Mouse (Mus musculus) ES-E14 (cell line): ENCODE results near the gene Dst. TPM values are rescaled to one million over a fixed set of nuclear protein-coding genes. Genes with fewer than 3 reads are reported as not detected.

Experiments
- DNase-seq: peaks from one replicate; pipeline ENCODE4 v3.0.0-alpha.2; 2013; ENCODE audit warnings: low read depth, low spot score
- H3K27ac ChIP-seq: 2 replicates; pipeline ENCODE4 v1.5.1; 2012; ENCODE audit warnings: low read depth, mild to moderate bottlenecking, low read length, moderate library complexity, mixed read lengths; ENCODE audit not compliant: poor library complexity, insufficient read depth, severe bottlenecking
- H3K36me3 ChIP-seq: 2 replicates; pipeline ENCODE4 v1.6.1; 2012; ENCODE audit warnings: mild to moderate bottlenecking, low read length, moderate library complexity, mixed read lengths; ENCODE audit not compliant: control insufficient read depth, poor library complexity, insufficient read depth, severe bottlenecking
- H3K4me1 ChIP-seq, 2 experiments: fragments of 150-350 bp in 1 of 2; sonication (generic) in 1 of 2; 2 replicates each; pipeline ENCODE4 v1.6.1; 2012; ENCODE audit warnings: low read length in 2 of 2, mild to moderate bottlenecking in 1 of 2, mixed read lengths in 1 of 2; ENCODE audit not compliant: control insufficient read depth in 2 of 2, insufficient read depth in 2 of 2, poor library complexity in 1 of 2
- H3K4me3 ChIP-seq, 2 experiments: fragments of 150-350 bp in 1 of 2; sonication (generic) in 1 of 2; 2 replicates each; pipeline ENCODE4 v1.5.1; 2012; ENCODE audit warnings: low read length in 2 of 2, low read depth in 1 of 2, mild to moderate bottlenecking in 1 of 2, mixed read lengths in 1 of 2; ENCODE audit not compliant: insufficient read depth in 1 of 2, poor library complexity in 1 of 2, severe bottlenecking in 1 of 2
- H3K9ac ChIP-seq: 2 replicates; pipeline ENCODE4 v1.6.1; 2012; ENCODE audit warnings: low read depth, mild to moderate bottlenecking, low read length, mixed read lengths; ENCODE audit not compliant: poor library complexity, insufficient read depth, severe bottlenecking
- H3K9me3 ChIP-seq: fragments of 150-350 bp; sonication (generic); 2 replicates; pipeline ENCODE4 v1.6.1; 2012; ENCODE audit warnings: low read depth, mild to moderate bottlenecking, low read length; ENCODE audit not compliant: control insufficient read depth, insufficient read depth
- CHD2 ChIP-seq: IDR thresholded peaks from 2 replicates; pipeline ENCODE4 v1.6.1; 2014; ENCODE audit warnings: mild to moderate bottlenecking, low read depth, low read length, inconsistent platforms
- HCFC1 ChIP-seq: IDR thresholded peaks from 2 replicates; pipeline ENCODE4 v1.6.1; 2012; ENCODE audit warnings: low read length, inconsistent platforms, borderline replicate concordance; ENCODE audit not compliant: insufficient read depth
- MAFK ChIP-seq: IDR thresholded peaks from 2 replicates; pipeline ENCODE4 v1.6.1; 2014; ENCODE audit warnings: mild to moderate bottlenecking, low read depth, low read length, inconsistent platforms; ENCODE audit not compliant: insufficient read depth
- ZC3H11A ChIP-seq: IDR thresholded peaks from 2 replicates; pipeline ENCODE4 v1.6.1; 2012; ENCODE audit warnings: low read depth, mild to moderate bottlenecking, inconsistent platforms, low read length, borderline replicate concordance
- ZNF384 ChIP-seq: IDR thresholded peaks from 2 replicates; pipeline ENCODE4 v1.6.1; 2012; ENCODE audit warnings: low read depth, low read length, inconsistent platforms
- in situ Hi-C, 2 experiments: fragments of 600-800 bp; cut with MboI; formaldehyde crosslinking; loops; one replicate each; pipeline ENCODE4 v1.15.1; 2025; ENCODE audit warnings: low sequenced_read_pairs in 2 of 2, inconsistent platforms in 1 of 2; ENCODE audit not compliant: unreplicated experiment in 2 of 2
- total RNA-seq: library from RNA; depleted of rRNA; stranded (reverse); fragments of 300-350 nt; gene quantifications from 2 replicates; pipeline ENCODE4 v1.2.3, GENCODE M21; 2012

The Dst gene
- total RNA-seq, 1 experiment, result 186 TPM

DNA sequence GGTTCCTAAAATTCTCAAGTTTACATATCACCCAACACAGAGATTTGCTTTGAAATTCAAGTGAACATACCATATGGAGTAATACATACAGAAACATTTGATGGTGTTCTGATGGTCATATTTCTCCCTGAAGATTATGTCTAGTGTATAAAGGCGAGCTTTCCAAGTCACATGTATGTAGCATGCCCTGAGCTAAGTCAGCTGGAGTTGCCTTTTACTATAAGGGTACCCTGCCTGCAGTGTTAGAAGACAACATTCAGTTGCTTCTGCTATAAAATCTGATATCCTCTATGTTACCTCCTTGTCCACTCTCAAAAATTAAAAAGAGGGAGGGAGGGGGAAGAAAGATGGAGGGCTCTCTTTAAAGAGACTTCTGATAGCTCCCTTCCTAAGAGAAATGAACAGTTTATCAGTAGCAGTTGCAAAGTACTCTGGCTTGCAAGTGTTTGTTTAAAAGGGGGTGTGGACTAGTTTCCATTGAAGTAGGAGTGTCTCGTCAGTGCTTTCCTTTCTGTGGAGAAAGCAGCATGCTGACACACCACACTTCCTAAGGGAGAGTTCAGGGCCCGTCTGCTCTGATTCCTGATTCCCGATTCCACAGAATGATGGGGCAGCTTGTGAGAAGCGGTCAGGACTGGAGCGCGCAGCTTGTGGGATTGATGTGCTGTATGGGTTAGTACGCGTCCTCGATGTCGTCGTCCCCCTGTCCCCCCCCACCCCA, 168.8 kb downstream of the Dst start:
- no peaks in the 10 kb centered on the region for H3K36me3 ChIP-seq
- no peak overlapping the region; the same call in 1 of the 2 replicates for H3K9ac ChIP-seq
- peak; percentile 52 for DNase-seq
- H3K9me3 ChIP-seq, result no peaks in the 10 kb centered on the region
- in situ Hi-C loops, result no loop called here
- 0 out of 2 replicates have a peak, but pooled peaks have one; percentile 30 for TF ChIP-seq MAFK
- no peak for TF ChIP-seq CHD2
- H3K4me3 ChIP-seq, result peak overlapping the region; percentile 15 to 69
- peak overlapping the region; percentile 98 for H3K27ac ChIP-seq
- H3K4me1 ChIP-seq, result peaks cover 12 to 20% of the 10 kb centered on the region in 2 experiments

DNA sequence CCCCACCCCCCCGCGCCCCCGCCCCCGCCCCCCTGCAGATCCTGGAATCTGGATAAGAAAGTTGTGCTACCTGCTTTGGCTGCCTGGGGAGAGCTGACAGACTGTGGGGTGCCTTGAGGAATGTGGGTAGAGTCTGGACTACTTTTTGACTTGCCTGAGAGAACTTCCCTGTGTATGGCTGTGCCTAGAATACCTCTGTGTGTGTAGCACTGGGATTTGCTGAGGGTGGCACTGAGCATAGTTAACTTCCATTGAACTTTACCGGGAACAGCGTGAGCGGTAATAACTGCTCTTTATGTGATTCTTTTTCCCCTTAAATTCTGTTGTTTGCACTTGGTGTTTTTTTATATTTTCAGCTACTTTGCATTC, 169.4 kb downstream of the Dst start:
- TF ChIP-seq CHD2 (no peak), MAFK (no peak), ZNF384 (no peak), HCFC1 (no peak), ZC3H11A (no peak)
- DNase-seq, result no peak
- Histone ChIP-seq H3K36me3 (no peaks in the 10 kb centered on the region), H3K4me3 (peak overlapping the region; percentile 64 to 69), H3K4me1 (peaks cover 9 to 20% of the 10 kb centered on the region in 2 experiments), H3K9ac (no peak overlapping the region), H3K9me3 (no peaks in the 10 kb centered on the region), H3K27ac (peak overlapping the region; percentile 98)
- in situ Hi-C loops, result no loop called here

DNA sequence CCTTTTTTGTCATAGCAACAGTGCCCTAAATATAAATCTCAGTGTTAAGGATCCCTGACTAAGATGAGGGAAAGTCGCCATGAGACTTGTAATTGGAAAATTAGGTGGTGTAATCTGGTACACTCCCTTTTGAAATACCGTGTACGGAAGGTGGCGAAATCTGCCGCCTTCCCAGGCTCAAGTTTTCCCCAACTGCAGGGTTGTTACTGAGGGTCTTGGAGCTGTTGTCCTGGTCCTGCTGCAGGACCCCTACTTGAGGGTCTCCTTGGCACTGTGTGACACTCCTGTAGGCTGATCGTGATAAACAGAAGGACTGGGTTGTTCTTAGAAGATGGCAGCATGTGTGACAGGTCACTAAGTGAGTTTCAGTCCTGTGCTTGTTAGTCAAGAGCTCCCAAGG, 169.9 kb downstream of the Dst start:
- TF ChIP-seq ZC3H11A (no peak), HCFC1 (no peak), ZNF384 (no peak), CHD2 (no peak), MAFK (no peak)
- H3K9ac ChIP-seq, result peak overlapping the region; percentile 72
- in situ Hi-C loops, result no loop called here
- H3K4me3 ChIP-seq, result peak overlapping the region; percentile 64 to 69
- H3K36me3 ChIP-seq, result no peaks in the 10 kb centered on the region
- H3K27ac ChIP-seq, result peak overlapping the region; percentile 98
- peaks cover 6 to 18% of the 10 kb centered on the region in 2 experiments for H3K4me1 ChIP-seq
- no peaks in the 10 kb centered on the region for H3K9me3 ChIP-seq
- DNase-seq, result no peak

DNA sequence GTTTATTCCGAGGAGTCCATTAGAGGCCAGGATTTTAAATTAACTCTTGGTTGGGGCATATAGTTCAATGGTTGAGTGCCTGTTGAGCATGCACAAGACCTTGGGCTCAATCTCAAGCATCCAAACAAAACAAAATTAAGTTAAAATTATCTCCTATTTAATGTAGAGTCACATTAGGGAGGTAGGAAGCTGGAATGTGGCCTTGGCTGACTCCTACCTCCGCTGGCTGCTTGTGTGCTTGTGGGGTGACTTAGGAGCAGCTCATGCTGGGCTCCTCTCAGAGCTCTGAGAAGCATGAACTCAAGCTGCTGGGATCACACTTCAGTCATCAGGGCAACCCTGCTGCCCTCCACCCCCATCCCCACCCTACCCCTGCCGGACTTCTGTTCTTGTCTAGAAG, 181.0 kb downstream of the Dst start:
- peaks cover 25% of the 10 kb centered on the region for H3K36me3 ChIP-seq
- no peak overlapping the region for H3K27ac ChIP-seq
- no peak for DNase-seq
- H3K9ac ChIP-seq, result no peak overlapping the region
- H3K9me3 ChIP-seq, result no peaks in the 10 kb centered on the region
- TF ChIP-seq HCFC1, result no peak
- no peak for TF ChIP-seq ZNF384
- TF ChIP-seq CHD2, result no peak
- no peak for TF ChIP-seq ZC3H11A
- no peak for TF ChIP-seq MAFK
- H3K4me3 ChIP-seq, result no peak overlapping the region
- H3K4me1 ChIP-seq, result peaks cover 0 to 3% of the 10 kb centered on the region in 2 experiments; a peak in 1 of 4 replicates
- in situ Hi-C loops, result no loop called here
